Mouse (Mus musculus): Measurements from ENCODE around the gene Adcy7. TPM values are rescaled to one million over a fixed set of nuclear protein-coding genes. Genes with fewer than 3 reads are reported as not detected.

Gene Adcy7
- polyA plus RNA-seq, 1 experiment from 2014 or later: 49.6 TPM

DNA sequence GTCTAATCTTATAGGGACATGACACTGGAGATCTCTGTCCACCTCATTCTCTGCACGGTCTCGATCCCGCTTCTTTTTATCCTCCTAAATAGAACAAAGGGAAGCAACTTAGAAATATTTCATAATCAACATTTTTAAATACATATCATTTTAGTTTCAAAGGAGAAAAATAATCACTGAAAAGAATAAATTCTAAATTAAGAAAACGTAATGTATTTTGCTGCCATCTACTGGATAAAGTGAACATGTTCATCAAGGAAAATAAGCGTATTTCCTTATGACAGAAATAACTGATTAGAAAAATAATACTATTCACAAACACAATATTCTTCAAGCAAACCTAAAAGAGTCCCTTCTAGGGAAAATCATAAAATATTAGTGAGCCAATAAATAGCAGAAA lies 85.7 kb downstream of the Adcy7 start:
- Histone ChIP-seq H3K79me2 (ENCODE audit: inconsistent target) (peaks cover 48% of the 10 kb centered on the region), H3K36me3 (ENCODE audit: inconsistent target) (peaks cover 61% of the 10 kb centered on the region), H3K27ac (no peak overlapping the region), H3K4me3 (ENCODE audit: inconsistent target) (no peak overlapping the region)
- 83% methylated on average over 5 of the region's 5 CpGs for WGBS (ENCODE audit: missing documents)

DNA sequence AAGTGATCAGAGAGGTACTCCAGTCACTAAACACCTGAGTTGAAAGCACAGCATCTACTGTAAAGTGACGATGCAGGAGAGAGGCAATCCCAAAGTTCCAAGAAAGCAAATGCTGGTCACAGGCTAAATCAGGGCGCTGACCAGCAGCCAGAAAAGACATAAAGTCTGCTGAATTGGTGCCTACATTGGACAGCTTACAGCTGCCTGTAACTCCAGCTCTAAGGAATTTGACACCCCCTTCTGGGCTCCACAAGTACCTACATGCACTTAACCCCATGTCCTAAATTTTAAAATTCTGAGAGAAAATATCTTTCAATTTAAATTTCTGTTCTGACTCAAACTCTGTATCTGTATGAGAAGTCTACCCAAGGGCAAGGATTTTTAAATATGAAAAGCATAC lies 87.8 kb downstream of the Adcy7 start:
- peaks cover 42% of the 10 kb centered on the region for H3K36me3 ChIP-seq (ENCODE audit: inconsistent target)

DNA sequence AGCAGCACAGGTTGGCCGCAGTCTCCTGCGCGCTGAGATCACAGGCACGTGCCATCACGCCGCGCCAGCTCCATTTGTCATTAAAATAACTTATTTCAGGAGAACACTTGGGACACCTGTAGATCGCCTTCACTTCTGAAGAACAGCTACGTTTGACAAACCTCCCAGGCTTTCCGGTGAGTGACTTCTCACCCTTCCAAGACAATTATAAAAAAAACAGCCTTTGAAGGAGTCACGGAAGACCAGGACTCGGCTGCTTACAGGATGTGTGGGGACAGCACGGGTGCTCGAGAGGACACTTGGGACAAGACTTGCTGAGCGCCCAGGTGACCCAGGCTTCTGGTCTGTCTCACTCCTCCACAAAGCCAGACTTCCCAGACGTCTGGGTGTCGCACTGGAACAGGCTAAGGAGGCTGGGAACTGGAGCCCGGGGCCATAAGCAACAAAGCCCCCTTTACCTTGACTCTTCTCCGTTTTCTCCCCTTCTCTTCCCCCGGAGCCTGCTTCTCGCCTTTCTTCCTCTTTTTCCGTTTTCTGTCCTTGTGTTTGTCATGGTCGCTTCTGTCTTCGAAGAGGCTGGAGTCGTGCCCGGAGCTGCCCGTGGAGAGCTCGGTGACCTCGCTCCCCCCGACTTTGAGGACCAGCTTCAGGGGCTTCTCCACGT lies 89.0 kb downstream of the Adcy7 start:
- WGBS (ENCODE audit: missing documents): under 1% methylated on average over 25 of the region's 31 CpGs
- H3K36me3 ChIP-seq (ENCODE audit: inconsistent target): peaks cover 32% of the 10 kb centered on the region
- H3K4me3 ChIP-seq (ENCODE audit: inconsistent target): peak overlapping the region; percentile 96
- peaks cover 48% of the 10 kb centered on the region for H3K79me2 ChIP-seq (ENCODE audit: inconsistent target)
- H3K27ac ChIP-seq: peak overlapping the region; percentile 71

More for the DNA sequence above, 87.8 kb downstream of the Adcy7 start:
- H3K79me2 ChIP-seq (ENCODE audit: inconsistent target): peaks cover 48% of the 10 kb centered on the region
- 92% methylated on average over 2 of the region's 2 CpGs for WGBS (ENCODE audit: missing documents)
- no peak overlapping the region; the same call in 1 of the 2 replicates for H3K4me3 ChIP-seq (ENCODE audit: inconsistent target)
- no peak overlapping the region for H3K27ac ChIP-seq

DNA sequence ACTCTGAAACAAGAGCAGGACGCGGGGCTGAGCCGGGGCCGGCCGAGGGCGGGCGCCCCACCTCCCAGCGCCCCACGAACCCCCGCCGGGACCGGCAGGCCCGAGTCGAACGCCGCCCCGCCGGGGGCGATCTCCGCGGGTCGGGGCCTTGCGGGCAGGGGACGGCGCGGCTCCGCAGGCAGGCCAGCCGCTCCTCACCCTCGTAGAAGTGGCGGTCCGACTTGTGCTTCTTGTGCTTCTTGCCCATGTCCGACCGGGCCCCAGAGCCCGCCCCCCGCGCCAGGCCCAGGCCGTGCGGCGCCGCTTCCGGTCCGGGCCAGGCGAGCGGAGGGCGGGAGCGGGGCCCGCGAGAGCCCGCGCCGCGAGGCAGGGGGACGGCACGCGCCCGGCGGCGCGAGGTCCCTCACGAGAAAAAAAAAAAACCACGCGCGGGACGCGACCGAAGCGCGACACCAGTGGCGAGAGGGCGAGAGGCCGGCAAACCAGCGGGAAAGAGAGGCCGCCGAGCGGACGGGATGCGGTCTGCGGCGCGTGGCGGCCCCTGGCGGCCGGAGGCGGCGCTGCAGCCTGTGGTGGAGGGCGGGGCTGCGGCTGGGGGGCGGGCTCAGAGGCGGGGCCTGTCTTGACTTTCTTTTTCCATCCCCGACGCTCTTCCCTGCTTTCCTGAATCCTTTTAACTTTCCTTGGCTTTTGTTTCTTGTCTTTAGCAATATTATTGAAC lies 89.7 kb downstream of the Adcy7 start, which contains the start of gene Brd7:
Gene Brd7, minus strand, starts transcription at position 487 of the 721 bp plus-strand sequence.
- WGBS (ENCODE audit: missing documents): 1% methylated on average over 75 of the region's 91 CpGs
- peaks cover 41% of the 10 kb centered on the region for H3K79me2 ChIP-seq (ENCODE audit: inconsistent target)
- H3K4me3 ChIP-seq (ENCODE audit: inconsistent target): peak within 1 kb of the TSS; percentile 96
- H3K27ac ChIP-seq: peak within 1 kb of the TSS; percentile 71
- H3K36me3 ChIP-seq (ENCODE audit: inconsistent target): peaks cover 25% of the 10 kb centered on the region

DNA sequence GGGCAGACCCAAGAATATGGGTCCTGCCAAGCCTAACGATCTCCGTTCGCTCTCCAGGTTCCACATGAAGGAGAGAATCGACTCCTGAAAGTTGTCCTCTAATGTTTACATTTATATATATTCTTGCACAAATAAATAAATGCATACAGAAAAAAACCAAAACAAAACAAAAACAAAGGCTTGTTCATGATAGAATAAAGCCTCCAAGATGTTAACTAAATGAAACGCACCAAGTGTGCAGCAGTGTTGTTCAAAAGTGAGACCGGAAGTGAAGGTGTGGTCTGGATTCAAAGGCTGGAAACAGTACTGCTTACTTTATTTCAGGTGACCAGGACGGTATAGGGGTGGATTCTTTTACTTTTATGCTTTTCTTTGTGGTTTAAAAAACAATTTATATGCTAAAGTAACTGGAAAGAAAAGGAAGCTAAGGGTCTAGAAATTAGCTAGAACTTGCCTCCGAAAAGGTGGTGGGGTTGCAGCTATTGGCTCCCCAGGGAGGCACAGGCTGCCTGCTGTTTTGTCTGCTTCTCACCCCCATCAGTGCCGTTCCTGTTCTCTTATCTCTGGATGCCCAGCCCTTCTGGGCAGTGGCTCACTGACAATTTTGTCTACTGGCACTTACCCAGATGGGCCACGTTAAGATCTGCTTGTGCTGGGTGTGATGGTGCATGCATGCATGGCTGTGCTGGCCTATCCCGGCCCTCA lies 90.4 kb downstream of the Adcy7 start:
- Histone ChIP-seq H3K4me3 (ENCODE audit: inconsistent target) (peak overlapping the region; percentile 71), H3K27ac (peak overlapping the region; percentile 25; the same call in 1 of the 2 replicates), H3K36me3 (ENCODE audit: inconsistent target) (peaks cover 18% of the 10 kb centered on the region), H3K79me2 (ENCODE audit: inconsistent target) (peaks cover 39% of the 10 kb centered on the region)
- WGBS (ENCODE audit: missing documents): 10% methylated on average over 11 of the region's 11 CpGs

DNA sequence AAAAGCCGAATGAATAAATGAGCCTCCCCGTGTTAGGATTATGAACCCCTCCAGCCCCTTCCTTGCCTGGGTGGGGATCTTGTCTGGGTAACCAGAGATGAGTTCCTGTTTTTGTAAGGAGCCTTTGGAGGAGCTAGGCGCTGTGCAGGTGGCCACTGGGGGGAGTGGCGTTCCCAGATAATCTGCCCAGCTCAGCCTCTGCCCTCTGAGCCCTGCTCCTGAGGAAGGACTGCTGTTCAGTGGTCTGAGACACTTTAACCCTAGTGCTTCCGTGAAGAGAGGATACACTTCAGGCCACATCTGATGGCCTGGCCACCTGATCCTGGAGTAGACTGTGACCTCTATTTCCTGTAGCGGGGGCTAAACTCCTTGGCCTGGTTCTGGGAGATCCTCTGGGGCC lies 97.0 kb downstream of the Adcy7 start:
- H3K79me2 ChIP-seq (ENCODE audit: inconsistent target): no peaks in the 10 kb centered on the region
- no peaks in the 10 kb centered on the region for H3K36me3 ChIP-seq (ENCODE audit: inconsistent target)
- WGBS (ENCODE audit: missing documents): 24% methylated on average over 6 of the region's 6 CpGs
- no peak overlapping the region for H3K4me3 ChIP-seq (ENCODE audit: inconsistent target)
- H3K27ac ChIP-seq: no peak overlapping the region

DNA sequence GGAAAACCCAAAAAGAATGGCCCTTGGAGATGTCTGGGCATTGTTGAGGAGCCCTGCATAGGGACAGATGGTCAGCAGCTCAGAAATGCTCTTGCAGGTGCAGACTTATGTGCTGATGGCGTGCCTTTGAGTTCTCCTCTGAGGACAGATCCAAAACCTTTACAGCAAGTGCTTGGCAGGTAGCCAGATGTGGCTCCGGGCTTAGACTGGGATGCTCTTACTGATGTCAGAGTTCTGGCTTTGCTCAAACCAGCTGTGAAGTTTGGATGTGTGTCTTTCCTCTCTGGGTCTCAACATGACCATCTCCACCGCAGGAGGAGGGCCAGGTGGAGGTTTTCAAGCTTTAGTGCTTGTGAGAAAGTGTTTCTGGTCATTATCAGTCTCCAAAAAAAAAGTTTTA lies 97.6 kb downstream of the Adcy7 start:
- 94% methylated on average over 2 of the region's 3 CpGs for WGBS (ENCODE audit: missing documents)
- no peaks in the 10 kb centered on the region for H3K79me2 ChIP-seq (ENCODE audit: inconsistent target)
- H3K27ac ChIP-seq: no peak overlapping the region
- H3K36me3 ChIP-seq (ENCODE audit: inconsistent target): no peaks in the 10 kb centered on the region
- H3K4me3 ChIP-seq (ENCODE audit: inconsistent target): no peak overlapping the region

DNA sequence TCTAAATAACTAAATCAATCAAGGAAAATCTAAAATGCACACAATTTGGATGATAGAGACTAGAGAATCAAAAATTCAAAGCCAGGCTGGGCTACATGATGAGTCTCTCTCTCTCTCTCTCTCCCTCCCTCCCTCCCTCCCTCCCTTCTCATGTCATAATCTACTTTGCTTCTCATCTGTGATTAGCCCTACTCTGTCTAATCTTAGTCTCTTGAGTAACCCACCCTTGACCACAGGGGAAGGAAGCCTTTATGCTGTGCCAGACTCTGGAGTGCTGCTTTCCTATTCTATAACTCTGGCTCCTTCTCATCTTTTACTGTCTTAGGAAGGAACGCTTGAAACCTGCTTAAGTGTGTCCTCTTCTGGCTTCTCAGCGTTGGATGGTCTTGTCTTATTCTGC lies 99.3 kb downstream of the Adcy7 start:
- Histone ChIP-seq H3K79me2 (ENCODE audit: inconsistent target) (no peaks in the 10 kb centered on the region), H3K4me3 (ENCODE audit: inconsistent target) (no peak overlapping the region), H3K36me3 (ENCODE audit: inconsistent target) (no peaks in the 10 kb centered on the region), H3K27ac (no peak overlapping the region)
- 47% methylated on average over 2 of the region's 2 CpGs for WGBS (ENCODE audit: missing documents)

DNA sequence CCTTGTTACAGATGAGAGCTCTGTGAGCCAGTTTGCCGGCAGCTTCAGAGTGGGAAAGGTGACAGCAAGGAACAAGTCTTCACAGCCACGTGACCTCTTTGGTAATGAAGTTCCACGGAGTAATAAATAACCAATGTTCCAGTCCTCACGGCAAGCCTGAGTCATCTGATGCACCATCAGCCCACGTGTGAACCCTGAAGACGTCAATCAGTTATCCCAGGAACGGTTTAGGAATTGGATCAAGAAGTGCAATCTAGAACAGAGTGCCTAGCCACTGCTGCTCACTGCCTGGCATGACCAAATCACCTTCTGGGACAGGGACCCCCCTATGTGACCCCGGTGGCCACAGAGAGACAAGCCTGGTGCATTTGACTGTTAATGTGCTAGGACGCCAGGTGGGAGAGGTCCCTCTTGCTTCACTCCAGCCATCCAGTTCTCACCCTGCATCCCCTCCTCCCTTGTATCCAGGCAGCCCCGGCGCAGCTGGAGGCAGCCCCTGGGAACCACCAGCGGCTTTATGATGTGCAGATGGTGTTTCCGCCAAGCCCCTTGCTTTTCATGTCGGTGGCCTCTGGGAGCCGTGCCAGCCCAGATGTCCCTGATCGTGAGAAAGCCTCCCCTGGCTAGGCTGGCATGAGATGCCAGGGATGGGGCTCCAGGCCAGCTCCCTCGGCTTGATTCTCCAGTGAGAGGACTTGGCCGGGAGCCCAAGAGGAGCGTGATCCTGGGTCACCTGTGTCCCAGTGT lies 104.8 kb downstream of the Adcy7 start:
- H3K4me3 ChIP-seq (ENCODE audit: inconsistent target): no peak overlapping the region
- H3K79me2 ChIP-seq (ENCODE audit: inconsistent target): no peaks in the 10 kb centered on the region
- no peaks in the 10 kb centered on the region for H3K36me3 ChIP-seq (ENCODE audit: inconsistent target)
- H3K27ac ChIP-seq: no peak overlapping the region
- 67% methylated on average over 19 of the region's 19 CpGs for WGBS (ENCODE audit: missing documents)

Other genes starting within 250 kb of the Adcy7 start
- 35.1 to 43.4 TPM (median 37.8 TPM) in 3 replicates for gene Cnep1r1, start 153.6 kb upstream of the Adcy7 start, polyA plus RNA-seq (2018)
- gene Heatr3, start 134.5 kb upstream of the Adcy7 start, polyA plus RNA-seq (2018): 10.9 to 28.0 TPM (median 12.5 TPM) in 3 replicates
- 18.2 to 27.6 TPM (median 20.6 TPM) in 3 replicates for gene Tent4b, start 73.2 kb upstream of the Adcy7 start, polyA plus RNA-seq (2018)
- 70.3 to 154 TPM (median 78.5 TPM) in 3 replicates for gene Brd7, start 89.8 kb downstream of the Adcy7 start, polyA plus RNA-seq (2018)
- gene Nkd1, start 249.0 kb downstream of the Adcy7 start, polyA plus RNA-seq (2018): not detected in 3 replicates

Measured in macrophage (primary cell).